Comparison of ENCODE assay signal across 14 mouse cellular contexts in the genomic region with DNA sequence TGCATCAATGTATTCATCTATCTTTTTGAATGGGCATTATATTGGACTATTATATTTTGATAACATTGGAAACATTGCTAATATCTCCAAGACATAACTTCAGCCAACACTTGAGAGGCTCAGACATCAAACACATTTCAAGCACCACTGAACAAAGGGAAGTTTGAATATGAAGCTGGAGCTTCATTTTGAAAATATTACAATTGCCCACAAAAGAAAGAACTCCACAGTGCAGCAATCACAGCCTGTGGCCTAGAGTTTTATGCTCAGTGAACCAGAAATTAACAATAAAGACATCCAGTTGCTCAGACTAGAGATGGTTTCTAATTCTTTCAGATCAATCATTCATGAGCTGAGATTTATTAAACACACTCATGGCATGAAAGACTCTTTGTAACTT.
"Had no signal": no experiment of that assay in that cellular context is flagged by ENCODE, and none has a peak within 500 bp of the region (broad histone marks: within the 10 kb centered on the region; RNA-seq: fewer than 3 reads in every experiment).

No protein-coding gene starts in this region.

- H3K4me2 ChIP-seq: liver, embryonic 11.5 days; liver, embryonic 15.5 days; midbrain, embryonic 13.5 days; neural tube, embryonic 13.5 days had no signal

- DNase-seq: kidney, adult 8-10 months; kidney, postnatal 25 days; lung, adult 2 months; lung, postnatal 36 days; thymus, postnatal 14 days had no signal

- H3K4me3 ChIP-seq: left cerebral cortex, adult 2 months; limb, embryonic 10.5 days; liver, embryonic 15.5 days; midbrain, embryonic 13.5 days; myocyte; neural tube, embryonic 13.5 days had no signal

- H3K4me1 ChIP-seq: limb, embryonic 10.5 days; liver, embryonic 15.5 days; midbrain, embryonic 13.5 days; neural tube, embryonic 13.5 days had no signal

- ATAC-seq: lung, postnatal 0 days; midbrain, embryonic 13.5 days had no signal

- H3K27ac ChIP-seq: left cerebral cortex, adult 2 months; limb, embryonic 10.5 days; liver, embryonic 15.5 days; midbrain, embryonic 13.5 days; neural tube, embryonic 13.5 days; stomach, postnatal 0 days had no signal

- H3K36me3 ChIP-seq: limb, embryonic 10.5 days; liver, embryonic 15.5 days; midbrain, embryonic 13.5 days; neural tube, embryonic 13.5 days had no signal

- H3K9me3 ChIP-seq: limb, embryonic 10.5 days; liver, embryonic 15.5 days; midbrain, embryonic 13.5 days; neural tube, embryonic 13.5 days had no signal

- H3K9ac ChIP-seq: liver, embryonic 15.5 days; midbrain, embryonic 13.5 days; neural tube, embryonic 13.5 days had no signal

- H3K27me3 ChIP-seq: liver, embryonic 15.5 days; midbrain, embryonic 13.5 days; neural tube, embryonic 13.5 days had no signal
